Mouse (Mus musculus): Measurements from ENCODE around the gene Aifm2.

DNA sequence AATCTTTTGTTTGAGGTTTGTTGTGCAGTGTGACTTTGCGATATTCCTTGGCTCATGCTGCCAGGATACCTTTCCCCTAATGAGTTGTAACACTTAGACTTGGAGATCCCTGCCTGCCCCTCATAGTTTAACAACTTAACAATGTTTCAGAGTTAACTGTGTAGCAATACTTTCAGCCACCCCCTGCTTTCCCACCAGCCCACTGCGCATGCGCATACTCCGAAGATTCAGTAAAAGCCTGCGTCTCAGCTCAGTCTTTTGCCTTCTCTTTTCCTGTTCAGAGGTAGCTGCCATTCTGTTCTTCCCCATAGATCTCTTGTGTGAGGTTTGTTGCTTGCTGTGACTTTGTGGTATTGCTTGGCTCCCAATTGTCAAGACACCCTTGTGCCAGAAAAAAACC, 73.4 kb downstream of the Aifm2 start:
- no peak for TF ChIP-seq CTCF (IDR thresholded peaks at IDR 0.05; ENCODE audit: low read depth, low read length)
- TF ChIP-seq TAL1 (conservative IDR thresholded peaks at IDR 0.05; ENCODE audit: low read depth, low read length): no peak
- TF ChIP-seq GATA1 (IDR thresholded peaks at IDR 0.05; ENCODE audit: borderline replicate concordance, low read length): no peak

All from G1E (cell line).